Mouse (Mus musculus) lung, adult 2 months (tissue): ENCODE results near the gene Tacc2.

ENCODE experiments used
- CTCF ChIP-seq: fragments of 200-500 bp; IDR thresholded peaks from 2 replicates; pipeline ENCODE4 v1.5.1; 2011; ENCODE audit warnings: mild to moderate bottlenecking, low read length, control low read depth; ENCODE audit not compliant: insufficient read depth
- POLR2A ChIP-seq: fragments of 200-500 bp; IDR thresholded peaks from 2 replicates; pipeline ENCODE4 v1.6.1; 2011; ENCODE audit warnings: low read depth, mild to moderate bottlenecking, control low read depth, low read length, borderline replicate concordance; ENCODE audit errors: extremely low read depth

DNA sequence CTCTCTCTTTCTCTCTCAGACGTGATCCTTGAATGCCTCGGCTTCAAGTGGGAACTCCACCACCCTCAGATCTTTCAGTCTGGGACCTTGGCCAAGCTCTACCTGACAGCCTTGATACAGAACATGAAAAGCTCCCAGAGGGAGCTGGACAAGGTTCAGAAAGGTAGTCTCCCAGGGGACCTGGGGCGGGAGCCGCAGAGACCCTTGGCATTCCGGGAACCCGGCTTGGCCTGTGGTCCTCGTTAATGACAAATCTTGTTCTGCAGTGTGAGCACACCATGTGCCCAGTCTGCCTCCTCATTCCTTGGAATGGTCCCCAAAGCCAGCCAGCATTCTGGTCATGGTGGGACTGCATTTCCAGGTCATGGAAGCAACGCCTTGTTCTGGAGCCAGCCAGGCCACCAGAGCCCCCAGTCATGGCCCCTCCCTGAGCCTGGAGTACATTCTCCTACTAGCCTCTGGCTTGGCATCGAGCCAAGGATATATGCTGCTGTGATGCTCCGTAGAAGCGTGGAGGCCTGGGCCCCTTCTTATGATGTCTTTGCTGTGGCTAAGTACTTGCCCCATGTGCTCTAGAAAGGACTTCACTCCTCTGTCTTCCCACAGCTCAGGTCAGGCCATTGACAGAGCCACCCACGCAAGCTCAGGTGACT, 208.8 kb downstream of the Tacc2 start:
- TF ChIP-seq CTCF = no peak
- TF ChIP-seq POLR2A = no peak
